Mouse (Mus musculus) liver, embryonic 12.5 days (tissue): ENCODE results near the gene Fam107b. TPM values are rescaled to one million over a fixed set of nuclear protein-coding genes. Genes with fewer than 3 reads are reported as not detected.

Experiments
- ATAC-seq: fragments of 200-750 bp; cut with Nextera tagmentation; 2 replicates; pipeline ENCODE4 v1.8.0; 2017; ENCODE audit warnings: moderate number of reproducible peaks, mild to moderate bottlenecking, moderate library complexity
- H3K27ac ChIP-seq: fragments of 300-500 bp; sonication (generic); 2 replicates; pipeline ENCODE4 v1.5.1; 2016; ENCODE audit warnings: mild to moderate bottlenecking
- H3K27me3 ChIP-seq: fragments of 300-500 bp; sonication (generic); replicated peaks from 2 replicates; pipeline ENCODE4 v1.6.1; 2016; ENCODE audit warnings: mild to moderate bottlenecking, moderate library complexity
- H3K36me3 ChIP-seq: fragments of 300-500 bp; sonication (generic); 2 replicates; pipeline ENCODE4 v1.6.1; 2016; ENCODE audit warnings: mild to moderate bottlenecking, moderate library complexity
- H3K4me1 ChIP-seq: fragments of 300-500 bp; sonication (generic); 2 replicates; pipeline ENCODE4 v1.6.1; 2016
- H3K4me2 ChIP-seq: fragments of 300-500 bp; sonication (generic); 2 replicates; pipeline ENCODE4 v1.6.1; 2016; ENCODE audit warnings: mild to moderate bottlenecking, moderate library complexity
- H3K4me3 ChIP-seq: fragments of 300-500 bp; sonication (generic); 2 replicates; pipeline ENCODE4 v1.5.1; 2016; ENCODE audit warnings: mild to moderate bottlenecking, moderate library complexity
- H3K9ac ChIP-seq: fragments of 300-500 bp; sonication (generic); 2 replicates; pipeline ENCODE4 v1.6.1; 2016; ENCODE audit warnings: mild to moderate bottlenecking, moderate library complexity
- H3K9me3 ChIP-seq: fragments of 300-500 bp; sonication (generic); replicated peaks from 2 replicates; pipeline ENCODE4 v1.6.1; 2016; ENCODE audit warnings: mild to moderate bottlenecking, moderate library complexity
- WGBS: fragments of 180-500 bp; shearing (Covaris S2); methylation state at CpG from one replicate; pipeline ENCODE4 v1.1.7; 2016; ENCODE audit not compliant: insufficient replicate concordance; 5-methylcytosine and 5-hydroxymethylcytosine counted together
- polyA plus RNA-seq: library from polyadenylated mRNA; unstranded; fragments of >200 nt; fragmentation: Nextera tagmentation; extraction: Ambion mirVana; gene quantifications from 2 replicates; pipeline ENCODE4 v1.2.1, GENCODE M21; 2016

Gene Fam107b
- polyA plus RNA-seq, 1 experiment from 2014 or later = 22.0 TPM

DNA sequence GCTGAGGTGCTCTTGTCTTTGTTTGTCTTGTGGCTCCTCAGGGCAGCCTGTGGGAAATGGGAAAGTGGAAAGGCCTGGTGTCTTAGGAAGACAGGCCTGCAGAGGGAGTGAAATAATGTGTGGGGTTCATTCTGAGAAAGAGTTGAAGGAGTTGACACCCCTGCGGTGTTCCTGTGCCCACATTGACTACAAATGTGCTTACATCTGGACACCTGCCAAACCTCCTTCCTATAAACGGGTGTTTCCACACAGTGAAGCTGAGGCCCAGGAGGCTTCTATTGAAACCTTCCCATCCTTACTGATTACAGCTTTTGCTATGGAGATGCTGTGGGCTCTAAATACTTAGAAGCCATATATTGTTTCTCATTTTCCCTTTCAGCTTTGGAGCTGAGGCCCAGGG, 183.5 kb downstream of the Fam107b start:
- no peak for ATAC-seq
- Histone ChIP-seq H3K36me3 (no peaks in the 10 kb centered on the region), H3K4me1 (peaks cover 31% of the 10 kb centered on the region), H3K4me2 (no peak overlapping the region), H3K27ac (no peak overlapping the region), H3K9ac (no peak overlapping the region), H3K27me3 (no peaks in the 10 kb centered on the region), H3K4me3 (no peak overlapping the region), H3K9me3 (no peaks in the 10 kb centered on the region)
- WGBS = 53% methylated on average over 2 of the region's 2 CpGs

DNA sequence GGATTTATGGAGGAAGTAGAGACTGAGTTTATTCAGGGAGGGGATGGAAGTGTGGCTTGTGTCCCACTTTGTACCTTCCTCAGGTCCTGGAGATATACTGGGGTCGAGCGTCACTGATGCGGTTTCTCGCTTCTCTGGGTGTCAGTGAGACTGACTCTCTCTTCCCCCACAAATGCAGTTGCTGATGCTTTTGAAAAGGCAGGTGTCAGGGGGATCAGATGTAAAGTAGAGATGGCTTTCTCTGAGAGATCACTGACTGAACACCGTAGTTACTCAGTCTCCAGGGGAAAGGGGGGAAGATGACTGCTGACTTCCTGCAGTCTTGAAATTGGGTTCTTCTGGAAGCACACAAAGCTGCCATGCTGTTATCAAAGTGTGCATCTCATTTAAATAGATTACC, 185.6 kb downstream of the Fam107b start:
- WGBS = 81% methylated on average over 5 of the region's 5 CpGs

GRCm38 (mm10) chr2:3758406-3758805, 188.1 kb downstream of the Fam107b start:
- Histone ChIP-seq H3K4me3 (no peak overlapping the region), H3K27me3 (no peaks in the 10 kb centered on the region), H3K9ac (no peak overlapping the region), H3K4me1 (peaks cover 12% of the 10 kb centered on the region), H3K4me2 (no peak overlapping the region), H3K9me3 (no peaks in the 10 kb centered on the region), H3K27ac (no peak overlapping the region), H3K36me3 (no peaks in the 10 kb centered on the region)
- 74% methylated on average over 6 of the region's 6 CpGs for WGBS
- ATAC-seq = no peak

More for the DNA sequence above, 185.6 kb downstream of the Fam107b start:
- Histone ChIP-seq H3K27ac (no peak overlapping the region), H3K36me3 (no peaks in the 10 kb centered on the region), H3K4me1 (peaks cover 16% of the 10 kb centered on the region), H3K9me3 (no peaks in the 10 kb centered on the region), H3K4me3 (no peak overlapping the region), H3K4me2 (no peak overlapping the region), H3K9ac (no peak overlapping the region), H3K27me3 (no peaks in the 10 kb centered on the region)
- no peak for ATAC-seq

DNA sequence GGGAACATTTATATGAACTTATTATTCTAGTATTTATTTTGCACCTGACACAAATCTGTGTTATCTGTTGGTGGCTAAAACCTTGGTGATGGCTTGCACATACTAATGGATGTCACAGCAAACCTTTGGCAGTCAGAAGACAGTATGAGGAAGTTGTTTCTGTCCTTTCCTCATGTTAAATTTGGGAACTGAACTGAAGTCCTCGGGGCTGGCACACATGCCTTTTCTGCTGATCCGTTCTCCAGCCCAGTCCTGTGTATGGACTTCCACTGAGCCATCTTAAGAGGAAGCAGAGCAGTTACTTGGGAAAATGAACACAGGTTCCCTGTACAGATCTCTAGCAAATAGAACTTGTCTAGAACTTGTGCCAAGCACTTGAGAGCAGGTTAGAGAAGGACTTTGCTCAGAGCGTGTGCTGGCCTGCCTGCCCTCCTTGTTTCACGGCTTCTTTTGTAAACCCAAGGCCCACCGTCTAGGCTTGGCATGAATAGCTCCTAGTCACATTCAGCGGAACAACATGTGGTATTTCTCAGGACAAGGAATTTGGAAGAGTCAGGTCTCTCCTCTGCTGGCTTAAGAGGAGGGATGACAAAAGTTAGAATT, 190.0 kb downstream of the Fam107b start:
- peaks cover 8% of the 10 kb centered on the region for H3K4me1 ChIP-seq

DNA sequence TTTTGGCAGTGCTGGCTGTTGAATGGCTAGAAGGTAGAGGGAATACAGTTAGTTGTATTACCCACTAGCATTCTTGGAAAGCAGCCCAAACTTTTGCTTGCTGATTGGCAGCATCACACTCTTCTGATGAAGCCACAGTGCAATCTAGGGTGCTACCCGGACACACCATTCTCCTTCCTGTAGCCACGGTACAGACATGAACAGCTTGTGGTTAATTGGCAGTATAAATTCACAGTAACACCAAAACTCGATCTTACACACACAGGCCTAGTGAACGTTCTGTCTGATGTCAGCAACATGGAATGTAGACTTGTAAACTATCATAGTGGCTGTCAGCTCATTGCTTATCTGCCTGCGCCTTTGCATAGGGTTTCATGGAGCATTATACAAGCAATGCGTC, 193.8 kb downstream of the Fam107b start:
- Histone ChIP-seq H3K27me3 (no peaks in the 10 kb centered on the region), H3K4me2 (no peak overlapping the region), H3K4me1 (peaks cover 8% of the 10 kb centered on the region), H3K27ac (no peak overlapping the region), H3K9ac (no peak overlapping the region), H3K9me3 (no peaks in the 10 kb centered on the region), H3K36me3 (no peaks in the 10 kb centered on the region), H3K4me3 (no peak overlapping the region)
- WGBS = 55% methylated on average over 6 of the region's 6 CpGs
- no peak for ATAC-seq

More for the DNA sequence above, 190.0 kb downstream of the Fam107b start:
- no peaks in the 10 kb centered on the region for H3K36me3 ChIP-seq
- no peak overlapping the region for H3K4me2 ChIP-seq
- WGBS = 59% methylated on average over 6 of the region's 6 CpGs
- no peaks in the 10 kb centered on the region for H3K9me3 ChIP-seq
- H3K4me3 ChIP-seq = no peak overlapping the region
- no peak for ATAC-seq
- H3K27me3 ChIP-seq = no peaks in the 10 kb centered on the region
- no peak overlapping the region for H3K9ac ChIP-seq
- H3K27ac ChIP-seq = no peak overlapping the region

GRCm38 (mm10) chr2:3765957-3766783, 195.9 kb downstream of the Fam107b start:
- ATAC-seq = no peak
- no peak overlapping the region for H3K4me3 ChIP-seq
- H3K9me3 ChIP-seq = no peaks in the 10 kb centered on the region
- no peak overlapping the region for H3K9ac ChIP-seq
- H3K36me3 ChIP-seq = no peaks in the 10 kb centered on the region
- H3K4me1 ChIP-seq = peaks cover 12% of the 10 kb centered on the region
- no peak overlapping the region for H3K27ac ChIP-seq
- no peak overlapping the region for H3K4me2 ChIP-seq
- H3K27me3 ChIP-seq = no peaks in the 10 kb centered on the region
- 60% methylated on average over 11 of the region's 11 CpGs for WGBS

DNA sequence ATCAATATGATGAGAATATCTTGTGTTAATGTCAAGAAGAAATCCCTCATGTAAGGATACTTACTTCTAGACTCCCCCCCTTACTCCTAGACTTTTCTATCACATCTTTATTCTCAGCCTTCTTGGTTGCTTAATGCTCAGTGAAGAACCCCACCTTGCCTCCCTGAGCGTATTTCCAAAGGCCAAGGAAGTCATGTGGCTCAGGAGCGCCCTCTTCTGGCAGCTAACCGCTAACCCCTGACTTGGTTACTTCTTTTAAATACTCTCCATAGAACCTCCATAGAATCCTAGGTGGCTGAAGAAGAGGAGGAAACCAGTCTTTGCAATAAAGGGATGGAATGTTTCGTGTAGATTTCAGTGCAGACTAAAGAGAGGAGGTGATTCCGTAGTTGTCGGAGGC, 199.0 kb downstream of the Fam107b start:
- 28% methylated on average over 6 of the region's 6 CpGs for WGBS
- Histone ChIP-seq H3K4me3 (no peak overlapping the region), H3K9ac (no peak overlapping the region), H3K27me3 (no peaks in the 10 kb centered on the region), H3K9me3 (no peaks in the 10 kb centered on the region), H3K4me1 (peaks cover 7% of the 10 kb centered on the region; the same call in 1 of the 2 replicates), H3K4me2 (no peak overlapping the region), H3K36me3 (0 out of 2 replicates have a peak, but pooled peaks cover 4% of the 10 kb centered on the region), H3K27ac (no peak overlapping the region)
- no peak for ATAC-seq

GRCm38 (mm10) chr2:3769786-3770318, 199.6 kb downstream of the Fam107b start:
- 66% methylated on average over 9 of the region's 9 CpGs for WGBS
- 0 out of 2 replicates have a peak, but pooled peaks cover 4% of the 10 kb centered on the region for H3K36me3 ChIP-seq
- H3K9ac ChIP-seq = no peak overlapping the region
- H3K27ac ChIP-seq = no peak overlapping the region
- peaks cover 9% of the 10 kb centered on the region for H3K4me1 ChIP-seq
- no peaks in the 10 kb centered on the region for H3K27me3 ChIP-seq
- no peaks in the 10 kb centered on the region for H3K9me3 ChIP-seq
- H3K4me3 ChIP-seq = no peak overlapping the region
- no peak overlapping the region for H3K4me2 ChIP-seq
- peak; percentile 40 for ATAC-seq

- H3K27ac ChIP-seq = no peak overlapping the region
- peaks cover 13% of the 10 kb centered on the region for H3K4me1 ChIP-seq
- no peak overlapping the region for H3K4me2 ChIP-seq
- peak; percentile 59 for ATAC-seq
- H3K4me3 ChIP-seq = no peak overlapping the region
- H3K36me3 ChIP-seq = 0 out of 2 replicates have a peak, but pooled peaks cover 4% of the 10 kb centered on the region
- H3K9ac ChIP-seq = no peak overlapping the region
- WGBS = 83% methylated on average over 2 of the region's 2 CpGs
- no peaks in the 10 kb centered on the region for H3K9me3 ChIP-seq
- no peaks in the 10 kb centered on the region for H3K27me3 ChIP-seq
Measured at GRCm38 (mm10) chr2:3770383-3770782, 200.1 kb downstream of the Fam107b start.

DNA sequence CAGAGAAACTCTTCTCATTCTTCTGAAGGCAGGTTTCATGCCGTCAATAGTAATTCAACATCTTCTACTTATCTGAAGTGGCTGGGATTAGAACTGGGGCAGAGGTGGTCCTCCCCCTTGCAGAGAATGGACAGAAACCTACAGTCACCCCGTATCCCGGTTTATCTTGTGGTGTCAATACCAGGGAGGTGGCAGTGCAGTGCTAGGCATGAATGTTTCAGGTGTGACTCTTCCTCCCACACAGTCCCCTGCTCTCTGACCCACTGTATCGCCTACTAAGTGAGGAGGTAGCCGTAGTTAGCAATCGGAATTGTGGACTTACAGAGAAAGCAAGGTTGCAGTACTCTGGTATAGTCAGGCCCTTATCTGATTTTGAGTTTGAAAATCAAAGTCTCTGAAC, 201.2 kb downstream of the Fam107b start:
- ATAC-seq = no peak
- H3K9ac ChIP-seq = no peak overlapping the region
- 0 out of 2 replicates have a peak overlapping the region, but pooled peaks have one; percentile 6 for H3K4me2 ChIP-seq
- H3K9me3 ChIP-seq = no peaks in the 10 kb centered on the region
- H3K27ac ChIP-seq = no peak overlapping the region
- 0 out of 2 replicates have a peak, but pooled peaks cover 4% of the 10 kb centered on the region for H3K36me3 ChIP-seq
- no peaks in the 10 kb centered on the region for H3K27me3 ChIP-seq
- H3K4me1 ChIP-seq = peaks cover 21% of the 10 kb centered on the region
- H3K4me3 ChIP-seq = no peak overlapping the region
- 75% methylated on average over 6 of the region's 6 CpGs for WGBS

DNA sequence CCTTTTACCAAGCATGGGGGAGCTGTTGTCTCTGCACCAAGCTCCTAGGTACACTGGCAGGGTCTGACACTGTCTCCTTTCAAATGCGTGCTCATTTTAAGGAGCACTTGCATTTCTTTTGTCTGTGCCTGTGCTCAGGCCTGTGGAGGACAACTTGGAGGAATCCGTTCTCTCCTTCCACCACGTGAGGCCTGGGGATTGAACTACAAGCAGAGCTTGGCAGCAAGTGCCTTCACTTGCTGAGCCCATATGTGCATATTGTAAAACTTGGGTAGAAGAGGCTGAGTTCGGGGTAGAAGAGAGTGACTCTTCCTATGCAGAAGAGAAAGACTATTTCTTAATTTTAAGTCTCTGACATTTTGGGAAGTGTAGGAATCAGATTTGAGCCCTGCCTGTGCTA, 202.8 kb downstream of the Fam107b start:
- peaks cover 25% of the 10 kb centered on the region for H3K4me1 ChIP-seq
- H3K4me2 ChIP-seq = no peak overlapping the region
- H3K9me3 ChIP-seq = no peaks in the 10 kb centered on the region
- no peak overlapping the region for H3K27ac ChIP-seq
- no peak overlapping the region for H3K4me3 ChIP-seq
- ATAC-seq = no peak
- 66% methylated on average over 4 of the region's 4 CpGs for WGBS
- H3K27me3 ChIP-seq = no peaks in the 10 kb centered on the region
- 0 out of 2 replicates have a peak, but pooled peaks cover 4% of the 10 kb centered on the region for H3K36me3 ChIP-seq
- H3K9ac ChIP-seq = no peak overlapping the region

DNA sequence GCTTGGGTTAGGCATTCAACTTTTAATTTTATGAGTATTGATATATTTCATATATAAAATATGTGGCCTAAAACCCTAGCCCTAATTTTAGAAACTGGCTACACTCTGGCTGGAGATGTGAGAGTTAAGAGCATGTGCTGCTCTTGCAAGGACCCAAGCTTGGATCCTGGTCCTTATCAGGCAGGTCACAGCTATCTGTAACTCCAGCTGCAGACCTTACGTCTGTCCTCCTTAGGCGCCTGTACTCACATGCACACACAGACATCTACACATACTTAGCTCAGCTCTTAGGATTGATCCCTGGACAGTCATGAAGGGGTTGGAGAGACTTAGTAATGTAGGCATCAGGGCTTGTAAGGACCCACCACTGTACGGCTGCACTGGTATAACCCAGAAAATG, 205.3 kb downstream of the Fam107b start:
- Histone ChIP-seq H3K4me1 (peaks cover 22% of the 10 kb centered on the region), H3K27ac (no peak overlapping the region), H3K9me3 (no peaks in the 10 kb centered on the region), H3K4me3 (no peak overlapping the region), H3K9ac (no peak overlapping the region), H3K36me3 (peaks cover 24% of the 10 kb centered on the region; the same call in 1 of the 2 replicates), H3K4me2 (no peak overlapping the region), H3K27me3 (no peaks in the 10 kb centered on the region)
- 29% methylated on average over 3 of the region's 3 CpGs for WGBS
- peak; percentile 92 for ATAC-seq
